Mouse (Mus musculus) left cerebral cortex, postnatal 14 days (tissue): ENCODE data around the gene Mrpl43. TPM values are rescaled to one million over a fixed set of nuclear protein-coding genes. Genes with fewer than 3 reads are reported as not detected.

Experiments used
- DNase-seq, 2 experiments: peaks; one replicate each; pipeline ENCODE4 v3.0.0; 2021 to 2022; ENCODE audit warnings: low spot score in 2 of 2, mixed read lengths in 1 of 2
- intact Hi-C: fragments of 180-260 bp; cut with DNase I; formaldehyde crosslinking; loops from one replicate; pipeline ENCODE4 v1.15.1; 2025
- total RNA-seq, 2 experiments: library from RNA; stranded (reverse); gene quantifications; 2 replicates each; pipeline ENCODE4 v1.2.3; 2021

The Mrpl43 gene
- total RNA-seq, 2 experiments from 2014 or later = 41.2 to 44.6 TPM

- DNase-seq = no peak
- intact Hi-C loops = loop anchor here (5.0 kb wide), 1 partner anchor 202 kb away; no protein-coding TSS in a partner anchor
Observed at GRCm38 (mm10) chr19:45014335-45014971, 8.2 kb upstream of the Mrpl43 start, which contains the start of gene Lzts2. TSS of gene Lzts2 (plus strand) at chr19:45014414.

- DNase-seq = no peak
- intact Hi-C loops = loop anchor here (2.0 to 5.0 kb wide), 2 partner anchors 17 to 201 kb away; no protein-coding TSS in a partner anchor
Observed at GRCm38 (mm10) chr19:45013581-45014225, 7.5 kb upstream of the Mrpl43 start.

GRCm38 (mm10) chr19:45012636-45013035 is 6.4 kb upstream of the Mrpl43 start:
- intact Hi-C loops = loop anchor here (2.0 to 5.0 kb wide), 2 partner anchors 18 to 200 kb away; no protein-coding TSS in a partner anchor
- DNase-seq = no peak

- intact Hi-C loops = loop anchor here (2.0 to 5.0 kb wide), 2 partner anchors 19 to 200 kb away; no protein-coding TSS in a partner anchor
Observed at GRCm38 (mm10) chr19:45012219-45012618, 6.0 kb upstream of the Mrpl43 start.

GRCm38 (mm10) chr19:45010646-45011045 is 4.4 kb upstream of the Mrpl43 start:
- intact Hi-C loops = loop anchor here (5.0 kb wide), 1 partner anchor 198 kb away; no protein-coding TSS in a partner anchor
- DNase-seq = no peak

More at GRCm38 (mm10) chr19:45012219-45012618, 6.0 kb upstream of the Mrpl43 start:
- DNase-seq = no peak

- intact Hi-C loops = no loop called here
- no peak for DNase-seq
Observed at GRCm38 (mm10) chr19:45007425-45008191, 1.4 kb upstream of the Mrpl43 start.

- no peak for DNase-seq
- intact Hi-C loops = no loop called here
Observed at GRCm38 (mm10) chr19:45007021-45007420, 779 bp upstream of the Mrpl43 start.

GRCm38 (mm10) chr19:45005444-45005843 is 798 bp downstream of the Mrpl43 start, which contains the start of gene Twnk:
TSS of gene Twnk (plus strand) at chr19:45005663.
- intact Hi-C loops = no loop called here
- DNase-seq = no peak

- intact Hi-C loops = no loop called here
- no peak for DNase-seq
Observed at GRCm38 (mm10) chr19:45003740-45004516, 2.3 kb downstream of the Mrpl43 start.

GRCm38 (mm10) chr19:45002301-45002700 is 3.9 kb downstream of the Mrpl43 start:
- intact Hi-C loops = no loop called here

GRCm38 (mm10) chr19:44999647-45000046 is 6.6 kb downstream of the Mrpl43 start:
- intact Hi-C loops = no loop called here

More at GRCm38 (mm10) chr19:45002301-45002700, 3.9 kb downstream of the Mrpl43 start:
- no peak for DNase-seq

GRCm38 (mm10) chr19:44997786-44998185 is 8.5 kb downstream of the Mrpl43 start:
- no peak for DNase-seq
- intact Hi-C loops = no loop called here

More at GRCm38 (mm10) chr19:44999647-45000046, 6.6 kb downstream of the Mrpl43 start:
- DNase-seq = no peak

GRCm38 (mm10) chr19:44992712-44993111 is 13.5 kb downstream of the Mrpl43 start:
- DNase-seq = no peak
- intact Hi-C loops = no loop called here

- no peak for DNase-seq
- intact Hi-C loops = no loop called here
Observed at GRCm38 (mm10) chr19:44992246-44992645, 14.0 kb downstream of the Mrpl43 start.

GRCm38 (mm10) chr19:44991031-44991430 is 15.2 kb downstream of the Mrpl43 start:
- DNase-seq = no peak
- intact Hi-C loops = no loop called here

- intact Hi-C loops = loop anchor here (5.0 kb wide), 1 partner anchor 42 kb away; no protein-coding TSS in a partner anchor
- DNase-seq = no peak
Observed at GRCm38 (mm10) chr19:44989567-44990495, 16.4 kb downstream of the Mrpl43 start.

GRCm38 (mm10) chr19:44988831-44989566 is 17.2 kb downstream of the Mrpl43 start, which contains the start of gene Sema4g:
TSS of gene Sema4g (plus strand) at chr19:44989101.
- intact Hi-C loops = loop anchor here (5.0 kb wide), 1 partner anchor 43 kb away; no protein-coding TSS in a partner anchor
- DNase-seq = no peak
